Mouse (Mus musculus) heart, embryonic 16.5 days (tissue): ENCODE measurements at regions not wholly inside any gene's neighbourhood (a gene's known extent, or its start where the extent isn't known, plus 50 kb on each side); places are given as distances from the start of the nearest gene placed in this dataset.
A peak's percentile ranks its signal among the peaks of the same experiment; 100 is the strongest.

Experiments
- ATAC-seq: fragments of 200-750 bp; cut with Nextera tagmentation; replicated peaks from 2 replicates; pipeline ENCODE4 v1.8.0; 2017; ENCODE audit warnings: moderate number of reproducible peaks; ENCODE audit not compliant: insufficient read depth, low FRiP score; ENCODE audit errors: extremely low read depth
- H3K27ac ChIP-seq: fragments of 300-500 bp; sonication (generic); 2 replicates; pipeline ENCODE4 v1.5.1; 2014; ENCODE audit warnings: mild to moderate bottlenecking, low read length, control low read depth, moderate library complexity
- H3K27me3 ChIP-seq: fragments of 300-500 bp; sonication (generic); 2 replicates; pipeline ENCODE4 v1.6.1; 2014; ENCODE audit warnings: low read length, mixed read lengths; ENCODE audit not compliant: control insufficient read depth, insufficient read depth
- H3K36me3 ChIP-seq: fragments of 300-500 bp; sonication (generic); 2 replicates; pipeline ENCODE4 v1.6.1; 2014; ENCODE audit not compliant: control insufficient read depth, insufficient read depth
- H3K4me1 ChIP-seq: fragments of 300-500 bp; sonication (generic); 2 replicates; pipeline ENCODE4 v1.6.1; 2014; ENCODE audit warnings: low read length, mixed read lengths; ENCODE audit not compliant: control insufficient read depth, insufficient read depth
- H3K4me2 ChIP-seq: fragments of 300-500 bp; sonication (generic); 2 replicates; pipeline ENCODE4 v1.6.1; 2014; ENCODE audit warnings: low read depth, mild to moderate bottlenecking, control low read depth, low read length
- H3K4me3 ChIP-seq: fragments of 300-500 bp; sonication (generic); 2 replicates; pipeline ENCODE4 v1.5.1; 2014; ENCODE audit warnings: mild to moderate bottlenecking, control low read depth, low read length
- H3K9ac ChIP-seq: fragments of 300-500 bp; sonication (generic); 2 replicates; pipeline ENCODE4 v1.6.1; 2014; ENCODE audit warnings: low read length, control low read depth
- H3K9me3 ChIP-seq: fragments of 300-500 bp; sonication (generic); replicated peaks from 2 replicates; pipeline ENCODE4 v1.6.1; 2016; ENCODE audit warnings: low read length; ENCODE audit not compliant: control insufficient read depth
- WGBS: fragments of 180-500 bp; shearing (Covaris S2); extraction: QIAGEN DNeasy Blood & Tissue Kit; methylation state at CpG from one replicate; pipeline ENCODE4 v1.1.7; 2014; 5-methylcytosine and 5-hydroxymethylcytosine counted together

- Histone ChIP-seq H3K4me3 (no peak overlapping the region), H3K9ac (no peak overlapping the region), H3K27me3 (no peaks in the 10 kb centered on the region), H3K9me3 (no peaks in the 10 kb centered on the region; the same call in 1 of the 2 replicates), H3K4me1 (no peaks in the 10 kb centered on the region), H3K4me2 (no peak overlapping the region), H3K36me3 (no peaks in the 10 kb centered on the region), H3K27ac (no peak overlapping the region)
- 86% methylated on average over 3 of the region's 3 CpGs for WGBS
- ATAC-seq = no peak
These were observed 54.3 kb upstream of the Spry2 start for GRCm38 (mm10) chr14:105950924-105951323.

- H3K9ac ChIP-seq = no peak overlapping the region
- no peak for ATAC-seq
- no peaks in the 10 kb centered on the region; the same call in 1 of the 2 replicates for H3K9me3 ChIP-seq
- H3K36me3 ChIP-seq = no peaks in the 10 kb centered on the region
- no peak overlapping the region for H3K27ac ChIP-seq
- H3K4me2 ChIP-seq = no peak overlapping the region
- H3K4me1 ChIP-seq = no peaks in the 10 kb centered on the region
- 85% methylated on average over 11 of the region's 11 CpGs for WGBS
- H3K27me3 ChIP-seq = no peaks in the 10 kb centered on the region
- H3K4me3 ChIP-seq = no peak overlapping the region
These were observed 58.5 kb upstream of the Spry2 start for GRCm38 (mm10) chr14:105955082-105955481.

GRCm38 (mm10) chr14:105956796-105957195, 60.2 kb upstream of the Spry2 start:
- Histone ChIP-seq H3K27ac (no peak overlapping the region), H3K4me1 (no peaks in the 10 kb centered on the region), H3K4me2 (no peak overlapping the region), H3K27me3 (no peaks in the 10 kb centered on the region), H3K9ac (no peak overlapping the region), H3K36me3 (no peaks in the 10 kb centered on the region), H3K4me3 (no peak overlapping the region), H3K9me3 (no peaks in the 10 kb centered on the region)
- WGBS = 69% methylated on average over 4 of the region's 4 CpGs
- ATAC-seq = no peak

GRCm38 (mm10) chr14:105958005-105958404, 61.4 kb upstream of the Spry2 start:
- Histone ChIP-seq H3K36me3 (no peaks in the 10 kb centered on the region), H3K9ac (no peak overlapping the region), H3K4me1 (no peaks in the 10 kb centered on the region), H3K27ac (no peak overlapping the region), H3K27me3 (no peaks in the 10 kb centered on the region), H3K9me3 (no peaks in the 10 kb centered on the region), H3K4me3 (no peak overlapping the region), H3K4me2 (no peak overlapping the region)
- ATAC-seq = no peak
- WGBS = 71% methylated on average over 7 of the region's 7 CpGs

GRCm38 (mm10) chr14:105979544-105980323, 83.1 kb upstream of the Spry2 start:
- Histone ChIP-seq H3K4me2 (no peak overlapping the region), H3K27ac (peak overlapping the region; percentile 56), H3K36me3 (no peaks in the 10 kb centered on the region), H3K9me3 (no peaks in the 10 kb centered on the region), H3K27me3 (no peaks in the 10 kb centered on the region), H3K9ac (no peak overlapping the region), H3K4me1 (no peaks in the 10 kb centered on the region), H3K4me3 (no peak overlapping the region)
- peak; percentile 63 for ATAC-seq
- WGBS = 72% methylated on average over 15 of the region's 15 CpGs

- no peaks in the 10 kb centered on the region for H3K4me1 ChIP-seq
- no peaks in the 10 kb centered on the region for H3K9me3 ChIP-seq
- no peak overlapping the region for H3K4me3 ChIP-seq
- H3K27ac ChIP-seq = no peak overlapping the region
- no peak overlapping the region for H3K9ac ChIP-seq
- H3K4me2 ChIP-seq = no peak overlapping the region
- H3K27me3 ChIP-seq = no peaks in the 10 kb centered on the region
- no peaks in the 10 kb centered on the region for H3K36me3 ChIP-seq
- 48% methylated on average over 5 of the region's 5 CpGs for WGBS
- no peak for ATAC-seq
These were observed 83.7 kb upstream of the Spry2 start for GRCm38 (mm10) chr14:105980324-105980680.

GRCm38 (mm10) chr14:105987341-105987882, 90.8 kb upstream of the Spry2 start:
- Histone ChIP-seq H3K4me1 (no peaks in the 10 kb centered on the region), H3K9me3 (no peaks in the 10 kb centered on the region), H3K27ac (no peak overlapping the region), H3K4me2 (no peak overlapping the region), H3K9ac (no peak overlapping the region), H3K27me3 (no peaks in the 10 kb centered on the region), H3K36me3 (no peaks in the 10 kb centered on the region), H3K4me3 (no peak overlapping the region)
- 90% methylated on average over 4 of the region's 4 CpGs for WGBS
- ATAC-seq = no peak

- no peak for ATAC-seq
- H3K9ac ChIP-seq = no peak overlapping the region
- H3K36me3 ChIP-seq = no peaks in the 10 kb centered on the region
- no peak overlapping the region for H3K27ac ChIP-seq
- no peak overlapping the region for H3K4me3 ChIP-seq
- H3K4me2 ChIP-seq = no peak overlapping the region
- H3K9me3 ChIP-seq = no peaks in the 10 kb centered on the region
- H3K27me3 ChIP-seq = no peaks in the 10 kb centered on the region
- H3K4me1 ChIP-seq = no peaks in the 10 kb centered on the region
These were observed 92.1 kb upstream of the Spry2 start for GRCm38 (mm10) chr14:105988738-105989137.

- no peak overlapping the region for H3K4me3 ChIP-seq
- no peaks in the 10 kb centered on the region for H3K9me3 ChIP-seq
- no peaks in the 10 kb centered on the region for H3K4me1 ChIP-seq
- no peak for ATAC-seq
- no peaks in the 10 kb centered on the region for H3K27me3 ChIP-seq
- H3K36me3 ChIP-seq = no peaks in the 10 kb centered on the region
- H3K27ac ChIP-seq = no peak overlapping the region
- H3K4me2 ChIP-seq = no peak overlapping the region
- H3K9ac ChIP-seq = no peak overlapping the region
- WGBS = 64% methylated on average over 3 of the region's 3 CpGs
These were observed 96.5 kb upstream of the Spry2 start for GRCm38 (mm10) chr14:105993124-105993523.
